Mouse (Mus musculus) limb, embryonic 13.5 days (tissue): ENCODE measurements around the gene Fbxl8. TPM values are rescaled to one million over a fixed set of nuclear protein-coding genes. Genes with fewer than 3 reads are reported as not detected.

Source experiments
- ATAC-seq: fragments of 200-750 bp; cut with Nextera tagmentation; 2 replicates; pipeline ENCODE4 v1.8.0; 2017; ENCODE audit warnings: low read depth, moderate number of reproducible peaks, moderate TSS enrichment; ENCODE audit not compliant: low FRiP score
- H3K27ac ChIP-seq: fragments of 300-500 bp; sonication (generic); 2 replicates; pipeline ENCODE4 v1.5.1; 2015; ENCODE audit warnings: inconsistent platforms, mild to moderate bottlenecking, moderate library complexity
- H3K27me3 ChIP-seq: fragments of 300-500 bp; sonication (generic); 2 replicates; pipeline ENCODE4 v1.6.1; 2015; ENCODE audit warnings: mild to moderate bottlenecking, inconsistent platforms
- H3K36me3 ChIP-seq: fragments of 300-500 bp; sonication (generic); 2 replicates; pipeline ENCODE4 v1.6.1; 2015; ENCODE audit warnings: inconsistent platforms, mild to moderate bottlenecking, moderate library complexity
- H3K4me1 ChIP-seq: fragments of 300-500 bp; sonication (generic); 2 replicates; pipeline ENCODE4 v1.6.1; 2015; ENCODE audit warnings: inconsistent platforms
- H3K4me2 ChIP-seq: fragments of 300-500 bp; sonication (generic); replicated peaks from 2 replicates; pipeline ENCODE4 v1.6.1; 2015; ENCODE audit warnings: inconsistent platforms, mild to moderate bottlenecking, moderate library complexity
- H3K4me3 ChIP-seq: fragments of 300-500 bp; sonication (generic); 2 replicates; pipeline ENCODE4 v1.5.1; 2015; ENCODE audit warnings: moderate library complexity, mild to moderate bottlenecking, inconsistent platforms
- H3K9ac ChIP-seq: fragments of 300-500 bp; sonication (generic); 2 replicates; pipeline ENCODE4 v1.6.1; 2015; ENCODE audit warnings: mild to moderate bottlenecking, inconsistent platforms
- H3K9me3 ChIP-seq: fragments of 300-500 bp; sonication (generic); 2 replicates; pipeline ENCODE4 v1.6.1; 2016; ENCODE audit warnings: inconsistent platforms
- WGBS: fragments of 180-500 bp; shearing (Covaris S2); methylation state at CpG from one replicate; pipeline ENCODE4 v1.1.7; 2015; 5-methylcytosine and 5-hydroxymethylcytosine counted together
- microRNA counts: library from miRNA; unstranded; fragments of <30 nt; microRNA quantifications from one replicate; lab custom pipeline; 2016
- microRNA-seq: library from miRNA; unstranded; fragments of <30 nt; microRNA quantifications from one replicate; pipeline ENCODE4, GENCODE M21; 2016
- polyA plus RNA-seq: library from polyadenylated mRNA; unstranded; fragments of >200 nt; fragmentation: Nextera tagmentation; extraction: Ambion mirVana; gene quantifications from 2 replicates; pipeline ENCODE4 v1.2.1, GENCODE M21; 2015

Gene Fbxl8
- polyA plus RNA-seq, 1 experiment from 2014 or later = 2.8 TPM

DNA sequence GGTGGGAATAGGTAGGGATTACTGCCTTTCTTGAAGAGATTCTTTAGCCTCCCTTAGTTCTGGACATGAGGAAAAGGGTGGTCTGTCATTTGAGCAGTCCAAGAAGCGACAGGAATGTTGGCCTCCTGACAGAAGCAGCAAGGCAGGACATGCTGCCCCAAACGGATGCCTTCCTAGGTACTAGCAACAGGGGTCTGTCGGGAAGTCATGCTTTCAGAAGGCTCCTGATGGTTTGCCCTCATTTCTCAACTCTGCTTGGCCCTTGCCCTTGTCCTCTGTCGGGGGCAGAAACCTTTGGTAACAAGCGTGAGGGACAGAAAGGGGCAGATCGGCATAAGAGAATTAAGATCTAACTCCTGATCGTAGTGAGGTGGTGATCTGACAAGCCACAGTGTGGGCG is 45.7 kb downstream of the Fbxl8 start:
- WGBS = 88% methylated on average over 8 of the region's 8 CpGs
- peaks cover 83% of the 10 kb centered on the region for H3K36me3 ChIP-seq
- peaks cover 16% of the 10 kb centered on the region for H3K4me1 ChIP-seq
- H3K4me3 ChIP-seq = no peak overlapping the region
- H3K27me3 ChIP-seq = no peaks in the 10 kb centered on the region
- H3K4me2 ChIP-seq = no peak overlapping the region
- no peak for ATAC-seq
- H3K9ac ChIP-seq = no peak overlapping the region
- H3K27ac ChIP-seq = no peak overlapping the region
- no peaks in the 10 kb centered on the region for H3K9me3 ChIP-seq

DNA sequence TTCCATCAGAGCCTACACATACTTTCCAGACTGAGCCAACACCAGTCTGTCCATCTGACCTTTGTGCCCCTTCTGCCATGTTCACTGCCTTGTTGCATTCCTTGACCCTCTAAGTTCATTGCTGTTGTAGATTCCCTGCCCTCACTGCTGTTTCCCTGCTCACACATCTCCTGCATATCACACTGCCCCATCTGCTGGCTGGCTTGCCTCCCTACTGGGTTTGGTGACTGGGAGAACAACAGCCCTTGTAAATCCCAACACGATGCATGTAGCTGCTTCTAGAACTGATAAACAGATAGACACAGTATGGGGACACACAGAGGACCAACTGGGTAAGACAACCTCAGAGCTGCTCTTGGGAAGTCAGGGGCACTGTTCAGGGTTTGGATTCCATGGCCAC is 47.3 kb downstream of the Fbxl8 start:
- no peaks in the 10 kb centered on the region for H3K27me3 ChIP-seq
- no peak overlapping the region for H3K4me3 ChIP-seq
- H3K9ac ChIP-seq = no peak overlapping the region
- 90% methylated on average over 1 of the region's 1 CpGs for WGBS
- peaks cover under 1% of the 10 kb centered on the region; the same call in 1 of the 2 replicates for H3K4me1 ChIP-seq
- H3K9me3 ChIP-seq = no peaks in the 10 kb centered on the region
- no peak for ATAC-seq
- no peak overlapping the region for H3K4me2 ChIP-seq
- peaks cover 95% of the 10 kb centered on the region for H3K36me3 ChIP-seq
- no peak overlapping the region for H3K27ac ChIP-seq

DNA sequence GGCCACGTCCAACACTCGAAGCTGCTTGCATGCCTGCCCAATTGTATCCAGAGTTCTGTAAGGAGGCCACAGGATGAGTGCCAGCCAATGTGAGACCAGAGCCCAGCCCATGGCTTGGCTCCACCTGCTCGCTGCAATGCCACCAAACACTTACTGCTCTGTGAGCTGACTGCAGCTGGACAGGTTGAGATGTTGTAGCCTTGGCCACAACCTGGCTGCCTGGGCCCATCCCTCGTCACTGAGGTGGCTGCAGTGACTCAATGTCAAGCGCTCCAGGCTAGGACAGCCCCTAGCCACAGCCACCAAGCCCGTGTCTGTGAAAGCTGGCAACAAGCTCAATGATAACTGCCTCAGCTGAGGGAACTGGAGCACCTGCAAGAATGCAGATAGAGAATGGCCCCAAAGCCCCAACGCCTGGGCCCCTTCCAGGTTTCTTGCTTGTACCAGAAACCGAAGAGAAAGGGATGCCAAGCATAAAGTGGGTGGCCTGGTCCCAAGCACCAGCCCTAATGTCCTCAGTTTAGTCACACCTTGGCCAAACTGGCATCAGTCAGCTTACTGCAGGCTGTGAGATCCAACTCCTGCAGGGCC is 48.5 kb downstream of the Fbxl8 start:
- ATAC-seq = no peak
- no peak overlapping the region for H3K4me2 ChIP-seq
- H3K4me1 ChIP-seq = no peaks in the 10 kb centered on the region
- 89% methylated on average over 8 of the region's 8 CpGs for WGBS
- no peaks in the 10 kb centered on the region for H3K27me3 ChIP-seq
- no peak overlapping the region for H3K9ac ChIP-seq
- no peaks in the 10 kb centered on the region for H3K9me3 ChIP-seq
- no peak overlapping the region for H3K4me3 ChIP-seq
- H3K27ac ChIP-seq = no peak overlapping the region
- H3K36me3 ChIP-seq = peaks cover 95% of the 10 kb centered on the region

DNA sequence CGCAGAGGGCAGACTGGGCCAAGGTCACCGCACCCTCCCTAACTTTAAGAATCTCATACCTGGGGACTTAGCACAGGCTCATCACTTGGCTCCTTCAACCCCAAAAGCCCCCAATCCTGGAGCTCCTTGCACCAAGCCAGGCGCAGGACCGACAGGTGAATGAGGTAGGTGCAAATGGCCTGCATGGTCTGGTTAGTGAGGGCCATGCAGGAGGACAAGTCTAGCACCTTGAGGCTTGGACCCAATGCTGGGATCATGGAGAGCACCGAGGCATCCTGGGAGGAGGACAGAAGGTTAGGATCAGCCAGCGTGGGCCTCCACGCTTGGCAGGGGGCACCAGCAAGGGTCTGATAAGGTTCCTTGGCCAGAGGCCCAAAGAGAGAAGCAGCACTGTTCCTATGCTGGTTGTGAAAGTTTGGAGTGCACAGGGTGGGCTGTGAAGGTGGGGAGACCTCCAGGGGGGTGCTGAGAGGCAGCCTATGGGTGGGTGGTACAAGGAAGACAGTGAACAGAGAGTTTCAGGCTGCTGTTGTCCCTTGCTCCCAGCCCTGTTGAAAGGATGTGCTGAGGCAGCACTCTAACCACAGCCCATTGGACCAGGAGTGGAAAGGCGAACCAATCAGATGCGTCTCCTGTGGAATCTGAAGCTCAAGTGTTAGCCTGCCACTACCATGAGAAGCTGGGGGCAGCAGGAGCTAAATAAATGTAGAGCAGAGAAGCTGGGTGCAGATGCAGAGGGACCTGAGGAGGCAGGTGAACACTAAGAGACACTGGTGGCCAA is 49.4 kb downstream of the Fbxl8 start:
- Histone ChIP-seq H3K27ac (no peak overlapping the region), H3K4me2 (no peak overlapping the region), H3K4me1 (no peaks in the 10 kb centered on the region), H3K9me3 (no peaks in the 10 kb centered on the region), H3K4me3 (no peak overlapping the region), H3K27me3 (no peaks in the 10 kb centered on the region), H3K9ac (no peak overlapping the region), H3K36me3 (peaks cover 95% of the 10 kb centered on the region)
- WGBS = 74% methylated on average over 9 of the region's 9 CpGs
- no peak for ATAC-seq

DNA sequence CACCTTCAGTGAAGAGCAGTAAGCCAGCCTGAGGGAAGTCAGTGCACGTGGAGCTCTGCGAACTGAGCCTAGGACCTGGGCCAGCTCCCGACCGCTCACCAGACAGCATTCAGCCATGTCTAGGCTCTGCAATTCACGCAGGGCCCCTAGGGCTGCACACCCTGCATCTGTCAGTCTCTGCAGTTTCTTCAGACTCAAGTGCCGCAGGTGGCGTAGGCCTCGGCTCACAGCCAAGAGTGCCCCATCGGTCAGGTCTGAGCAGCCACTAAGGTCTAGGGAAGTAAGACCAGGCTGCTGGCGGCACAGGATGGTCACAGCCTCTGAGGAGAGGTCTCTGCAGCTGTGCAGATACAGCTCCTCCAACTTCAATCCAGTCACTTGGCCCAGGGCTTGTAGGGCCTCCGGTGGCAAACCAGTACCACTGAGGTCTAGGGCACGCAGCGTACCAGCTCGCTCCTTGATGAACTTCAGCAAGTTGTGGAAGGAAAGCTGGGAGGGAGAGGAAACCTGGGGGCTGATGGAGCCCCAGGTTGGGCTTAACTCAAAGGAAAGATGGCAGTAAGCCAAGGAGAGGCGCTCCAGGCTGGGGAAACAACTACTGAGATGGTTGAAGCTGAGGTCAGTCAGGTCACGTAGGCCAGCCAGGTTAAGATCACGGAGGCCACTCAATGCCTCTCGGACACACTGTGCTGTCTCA is 50.8 kb downstream of the Fbxl8 start:
- Histone ChIP-seq H3K4me2 (no peak overlapping the region), H3K27me3 (no peaks in the 10 kb centered on the region), H3K9ac (no peak overlapping the region), H3K4me3 (no peak overlapping the region), H3K4me1 (no peaks in the 10 kb centered on the region), H3K9me3 (no peaks in the 10 kb centered on the region), H3K36me3 (peaks cover 95% of the 10 kb centered on the region), H3K27ac (no peak overlapping the region)
- 90% methylated on average over 18 of the region's 18 CpGs for WGBS
- ATAC-seq = no peak

DNA sequence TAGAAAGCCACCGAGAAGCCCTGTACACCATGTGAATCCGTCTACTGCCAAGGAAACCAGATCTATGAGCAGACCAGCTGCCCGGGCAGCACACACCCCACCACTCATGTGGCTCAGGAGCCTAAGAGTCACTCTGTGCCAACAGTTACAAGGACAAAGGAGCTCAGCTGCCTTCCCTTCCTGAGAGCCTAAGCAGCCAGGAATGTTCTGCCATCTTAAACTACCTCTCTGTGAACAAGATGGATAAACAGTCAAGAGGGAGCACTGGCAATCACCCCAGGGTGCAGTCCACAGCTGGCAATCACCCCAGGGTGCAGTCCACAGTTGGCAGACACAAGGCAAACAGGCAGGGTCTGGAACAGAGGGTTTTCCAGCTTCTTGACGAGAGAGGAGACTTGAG is 53.5 kb downstream of the Fbxl8 start:
- H3K4me1 ChIP-seq = no peaks in the 10 kb centered on the region
- H3K27me3 ChIP-seq = no peaks in the 10 kb centered on the region
- 82% methylated on average over 4 of the region's 4 CpGs for WGBS
- H3K9me3 ChIP-seq = no peaks in the 10 kb centered on the region
- no peak for ATAC-seq
- H3K9ac ChIP-seq = no peak overlapping the region
- no peak overlapping the region for H3K4me3 ChIP-seq
- H3K36me3 ChIP-seq = peaks cover 81% of the 10 kb centered on the region
- no peak overlapping the region for H3K27ac ChIP-seq
- no peak overlapping the region for H3K4me2 ChIP-seq

DNA sequence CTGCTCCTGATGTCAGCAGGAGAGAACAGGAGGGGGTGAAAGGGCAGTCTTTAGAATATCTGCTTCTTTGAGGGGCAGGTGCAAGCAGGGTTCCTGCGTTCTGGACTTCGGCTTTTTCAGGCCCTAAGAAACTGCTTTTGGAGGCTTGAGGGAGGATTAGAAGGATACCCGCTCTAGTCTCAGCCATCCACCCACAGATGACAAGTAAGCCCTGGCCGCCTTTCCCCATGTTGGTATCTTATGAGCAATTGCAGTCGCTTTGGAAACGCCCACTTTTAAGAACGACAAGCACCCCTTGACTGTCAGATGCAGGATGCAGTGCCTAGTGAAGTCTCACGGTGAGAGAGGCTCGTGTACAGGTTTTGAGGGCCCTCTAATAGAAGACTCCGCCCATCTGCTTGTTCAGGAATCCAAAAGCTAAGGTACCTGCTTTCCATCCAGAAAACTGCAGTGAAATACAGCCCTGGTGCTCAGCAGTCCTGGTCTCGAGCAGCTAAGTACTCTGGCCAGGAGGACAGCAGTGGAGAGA is 54.3 kb downstream of the Fbxl8 start:
- H3K4me2 ChIP-seq = no peak overlapping the region
- no peaks in the 10 kb centered on the region for H3K27me3 ChIP-seq
- H3K9me3 ChIP-seq = no peaks in the 10 kb centered on the region
- 84% methylated on average over 11 of the region's 11 CpGs for WGBS
- H3K9ac ChIP-seq = no peak overlapping the region
- no peak for ATAC-seq
- peaks cover 77% of the 10 kb centered on the region for H3K36me3 ChIP-seq
- no peaks in the 10 kb centered on the region for H3K4me1 ChIP-seq
- H3K4me3 ChIP-seq = no peak overlapping the region
- H3K27ac ChIP-seq = no peak overlapping the region

MicroRNA genes within 50 kb of the gene (microRNA counts, 519-probe panel; counts per million panel counts)
- microRNA mmu-miR-328 (lab: Ali Mortazavi, UCI) = 2,500 counts per million, percentile 35 among the panel's probes with 10 or more counts

Small RNA genes lying within 50 kb of the gene (microRNA-seq; reads per million reads assigned to microRNA genes)
- gene Gm27320 (not detected), gene Mir328 (155 reads per million, percentile 58 among the genes with 10 or more reads in this experiment)

Other genes with a start within 250 kb of the Fbxl8 start
- not detected in 2 replicates for gene Ces3a, start 216.0 kb upstream of the Fbxl8 start, polyA plus RNA-seq
- gene Ces3b, start 180.9 kb upstream of the Fbxl8 start, polyA plus RNA-seq = not detected in 2 replicates
- not detected in 2 replicates for gene Ces4a, start 132.8 kb upstream of the Fbxl8 start, polyA plus RNA-seq
- gene Cbfb, start 94.0 kb upstream of the Fbxl8 start, polyA plus RNA-seq = 97.1 and 101 TPM in 2 replicates
- gene D230025D16Rik, start 39.5 kb upstream of the Fbxl8 start, polyA plus RNA-seq = 27.3 and 27.6 TPM in 2 replicates
- 24.7 and 25.4 TPM in 2 replicates for gene B3gnt9, start 9.5 kb upstream of the Fbxl8 start, polyA plus RNA-seq
- 20.1 and 23.2 TPM in 2 replicates for gene Tradd, start within 50 bp of the Fbxl8 start, polyA plus RNA-seq
- 0.11 and 0.19 TPM in 2 replicates for gene Hsf4, start 5.2 kb downstream of the Fbxl8 start, polyA plus RNA-seq
- 2.7 and 3.1 TPM in 2 replicates for gene Nol3, start 11.5 kb downstream of the Fbxl8 start, polyA plus RNA-seq
- gene 4931428F04Rik, start 25.2 kb downstream of the Fbxl8 start, polyA plus RNA-seq = 16.3 TPM in 2 replicates
- 8.3 and 9.1 TPM in 2 replicates for gene Exoc3l, start 31.5 kb downstream of the Fbxl8 start, polyA plus RNA-seq
- gene E2f4, start 33.0 kb downstream of the Fbxl8 start, polyA plus RNA-seq = 73.6 and 75.4 TPM in 2 replicates
- gene Elmo3, start 41.0 kb downstream of the Fbxl8 start, polyA plus RNA-seq = 3.9 and 5.1 TPM in 2 replicates
- 1.8 and 2.7 TPM in 2 replicates for gene Lrrc29, start 61.6 kb downstream of the Fbxl8 start, polyA plus RNA-seq
- 119 and 122 TPM in 2 replicates for gene Tmem208, start 61.7 kb downstream of the Fbxl8 start, polyA plus RNA-seq
- 2.1 and 2.3 TPM in 2 replicates for gene Fhod1, start 83.3 kb downstream of the Fbxl8 start, polyA plus RNA-seq
- 6.0 and 6.4 TPM in 2 replicates for gene Slc9a5, start 84.2 kb downstream of the Fbxl8 start, polyA plus RNA-seq
- gene Plekhg4, start 108.6 kb downstream of the Fbxl8 start, polyA plus RNA-seq = 0.73 and 1.2 TPM in 2 replicates
- gene Kctd19, start 148.9 kb downstream of the Fbxl8 start, polyA plus RNA-seq = not detected in 2 replicates
- 0.36 and 0.55 TPM in 2 replicates for gene Lrrc36, start 148.9 kb downstream of the Fbxl8 start, polyA plus RNA-seq
- 65.4 and 71.1 TPM in 2 replicates for gene Tppp3, start 206.9 kb downstream of the Fbxl8 start, polyA plus RNA-seq
- gene Zdhhc1, start 232.3 kb downstream of the Fbxl8 start, polyA plus RNA-seq = 42.5 and 45.3 TPM in 2 replicates